Mouse (Mus musculus) left cerebral cortex, postnatal 25 days (tissue): ENCODE measurements at regions not wholly inside any gene's neighbourhood (a gene's known extent, or its start where the extent isn't known, plus 50 kb on each side); places are given as distances from the start of the nearest gene placed in this dataset.

Experiments
- DNase-seq, 2 experiments: peaks; one replicate each; pipeline ENCODE4 v3.0.0; 2022; ENCODE audit warnings: low spot score in 2 of 2, mixed read lengths in 1 of 2
- intact Hi-C: fragments of 180-260 bp; cut with DNase I; formaldehyde crosslinking; loops from one replicate; pipeline ENCODE4 v1.15.1; 2025

GRCm38 (mm10) chr14:94860191-94860590, 969.7 kb upstream of the Pcdh9 start:
- intact Hi-C loops: no loop called here
- no peak for DNase-seq

GRCm38 (mm10) chr14:94869011-94869410, 978.5 kb upstream of the Pcdh9 start:
- intact Hi-C loops: no loop called here
- DNase-seq: no peak

- intact Hi-C loops: no loop called here
- no peak for DNase-seq
Measured at GRCm38 (mm10) chr14:94886054-94886453, 995.0 kb upstream of the 4921530L21Rik start.

GRCm38 (mm10) chr14:94895261-94895769, 985.7 kb upstream of the 4921530L21Rik start:
- intact Hi-C loops: no loop called here
- DNase-seq: no peak

- intact Hi-C loops: no loop called here
Measured at GRCm38 (mm10) chr14:94898667-94899281, 982.3 kb upstream of the 4921530L21Rik start.

GRCm38 (mm10) chr14:94912326-94912725, 968.7 kb upstream of the 4921530L21Rik start:
- intact Hi-C loops: no loop called here
- DNase-seq: no peak

More at GRCm38 (mm10) chr14:94898667-94899281, 982.3 kb upstream of the 4921530L21Rik start:
- DNase-seq: no peak

GRCm38 (mm10) chr14:94941416-94941815, 939.6 kb upstream of the 4921530L21Rik start:
- peak; percentile 6 to 8 for DNase-seq

More at GRCm38 (mm10) chr14:94941416-94941815, 939.6 kb upstream of the 4921530L21Rik start:
- intact Hi-C loops: no loop called here
